Mouse (Mus musculus) testis, postnatal 14 days (tissue): ENCODE data around the gene Xbp1.

Source experiments
- DNase-seq: peaks from one replicate; pipeline ENCODE4 v3.0.0; 2021; ENCODE audit warnings: low spot score

Gene Xbp1

GRCm38 (mm10) chr11:5571856-5572255 lies 51.4 kb downstream of the Xbp1 start:
- DNase-seq = no peak

- no peak for DNase-seq
Observed at GRCm38 (mm10) chr11:5573821-5574220, 53.4 kb downstream of the Xbp1 start.

- no peak for DNase-seq
Observed at GRCm38 (mm10) chr11:5575046-5575445, 54.6 kb downstream of the Xbp1 start.
